Mouse (Mus musculus): ENCODE measurements around the gene Acot4.
A peak's percentile ranks its signal among the peaks of the same experiment; 100 is the strongest.
"Not testable (repeated sequence)": the region's sequence is repeated elsewhere in the genome, so short reads cannot be mapped to it uniquely, and the experiment has no call there.

The Acot4 gene

DNA sequence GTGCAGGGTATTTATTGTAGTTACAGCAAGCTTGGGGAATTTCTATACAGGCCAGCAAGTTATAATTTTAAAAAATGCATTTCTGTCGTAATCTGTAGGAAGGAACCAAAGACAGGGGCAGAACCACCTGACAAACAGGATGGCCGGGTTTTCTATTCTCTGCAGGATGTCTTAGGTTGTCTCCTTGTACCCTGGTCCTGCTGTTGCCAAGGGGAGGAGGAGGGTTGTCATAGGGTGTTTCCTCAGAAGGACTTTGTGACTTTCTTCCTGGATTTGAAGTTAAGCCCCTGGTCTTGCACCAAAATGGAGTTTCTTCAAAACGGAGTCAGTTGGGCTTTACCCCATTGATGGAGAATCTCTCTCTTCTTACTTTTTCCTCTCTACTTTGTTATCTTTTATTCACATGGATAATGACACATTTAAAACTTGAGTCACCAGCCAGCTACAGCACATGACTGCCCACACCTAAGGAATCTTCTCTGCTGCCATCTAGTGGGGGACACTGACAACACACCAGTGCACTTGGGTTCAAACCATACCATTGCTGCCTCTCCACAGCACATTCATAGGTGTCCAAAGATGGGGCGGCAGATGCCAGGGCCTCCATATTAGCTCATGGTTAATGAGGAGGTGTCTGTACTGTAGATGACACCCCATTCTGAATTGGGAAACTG is 7.4 kb upstream of the Acot4 start:
- peak; percentile 67 for DNase-seq (ENCODE audit: low spot score)

GRCm38 (mm10) chr12:84032854-84033253 is 5.3 kb upstream of the Acot4 start:
- no peak for DNase-seq (ENCODE audit: low spot score)

DNA sequence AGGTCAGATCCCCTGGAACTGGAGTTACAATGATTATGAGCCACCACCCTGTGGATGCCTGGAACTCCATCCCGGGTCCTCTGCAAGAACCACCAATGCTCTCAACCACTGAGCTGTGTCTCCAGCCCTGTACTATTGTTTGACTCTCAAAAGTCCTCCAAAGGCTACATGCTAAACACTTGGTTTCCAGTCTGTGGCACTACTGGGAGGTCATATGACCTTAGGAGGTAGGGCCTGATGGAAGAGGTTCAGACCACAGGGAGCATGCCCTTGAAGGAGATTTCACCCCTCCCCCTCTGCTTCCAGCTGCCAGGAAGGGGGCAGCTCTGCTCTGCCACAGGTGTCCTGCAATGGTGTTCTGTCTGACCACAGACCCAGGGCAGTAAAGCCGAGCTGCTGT is 4.9 kb upstream of the Acot4 start:
- not testable (repeated sequence) for DNase-seq (ENCODE audit: low spot score)

GRCm38 (mm10) chr12:84034108-84034507 is 4.1 kb upstream of the Acot4 start:
- DNase-seq (ENCODE audit: low spot score), result no peak

DNA sequence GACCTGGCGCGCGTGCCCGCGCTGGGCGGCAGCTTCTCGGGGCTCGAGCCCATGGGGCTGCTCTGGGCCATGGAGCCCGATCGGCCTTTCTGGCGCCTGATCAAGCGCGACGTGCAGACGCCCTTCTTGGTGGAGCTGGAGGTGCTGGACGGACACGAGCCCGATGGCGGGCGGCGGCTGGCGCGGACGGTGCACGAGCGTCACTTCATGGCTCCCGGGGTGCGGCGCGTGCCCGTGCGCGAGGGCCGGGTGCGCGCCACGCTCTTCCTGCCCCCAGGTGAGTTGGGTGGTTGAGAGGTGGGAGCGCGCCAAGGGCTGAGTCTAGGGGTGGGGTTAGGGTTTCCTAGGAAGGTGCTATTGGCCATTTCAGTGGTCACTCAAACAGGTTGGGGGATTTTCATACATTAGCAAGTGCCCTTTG is 522 bp downstream of the Acot4 start, which contains the start of gene Gm49366:
Gene Gm49366, plus strand, starts transcription at position 245 of the 421 bp plus-strand sequence.
- peak; percentile 89 for DNase-seq (ENCODE audit: low spot score)

DNA sequence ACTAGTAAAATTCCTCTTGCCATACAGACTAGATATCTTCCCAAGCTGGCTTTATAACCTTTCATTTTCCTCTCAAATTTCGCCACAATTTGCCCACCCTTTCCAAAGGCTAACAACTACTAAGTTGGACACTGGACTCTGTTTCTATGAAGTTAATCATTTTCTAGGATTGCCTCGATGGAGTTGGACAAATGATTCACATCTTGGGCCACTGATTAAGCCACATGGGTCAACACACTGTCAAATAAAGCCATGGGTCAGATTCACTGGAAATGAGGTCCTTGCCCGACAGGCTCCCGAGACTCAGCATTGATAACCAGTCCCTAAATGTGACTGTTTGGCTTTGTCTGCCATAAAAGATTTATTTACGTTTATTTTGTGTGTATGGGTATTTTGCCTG is 4.1 kb downstream of the Acot4 start:
- DNase-seq (ENCODE audit: low spot score), result peak; percentile 79

DNA sequence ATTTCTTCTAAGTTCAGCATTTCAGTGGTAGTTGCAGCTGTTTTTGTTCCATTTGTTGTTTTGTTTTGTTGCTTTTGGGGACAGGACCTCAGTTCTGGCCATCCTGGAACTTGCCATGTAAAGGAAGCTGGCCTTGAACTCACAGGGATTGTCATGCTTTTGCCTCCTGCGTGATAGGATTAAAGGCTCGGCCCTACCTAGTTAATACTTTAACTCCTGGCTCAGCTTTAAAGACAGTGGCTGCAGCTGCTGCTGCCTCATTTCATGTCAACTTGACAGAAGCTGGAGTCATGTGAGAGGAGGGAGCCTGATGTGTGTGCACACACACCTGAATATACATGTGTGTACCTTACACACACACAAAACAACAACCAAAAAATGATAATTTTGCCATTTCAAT is 5.9 kb downstream of the Acot4 start:
- DNase-seq (ENCODE audit: low spot score), result no peak

DNA sequence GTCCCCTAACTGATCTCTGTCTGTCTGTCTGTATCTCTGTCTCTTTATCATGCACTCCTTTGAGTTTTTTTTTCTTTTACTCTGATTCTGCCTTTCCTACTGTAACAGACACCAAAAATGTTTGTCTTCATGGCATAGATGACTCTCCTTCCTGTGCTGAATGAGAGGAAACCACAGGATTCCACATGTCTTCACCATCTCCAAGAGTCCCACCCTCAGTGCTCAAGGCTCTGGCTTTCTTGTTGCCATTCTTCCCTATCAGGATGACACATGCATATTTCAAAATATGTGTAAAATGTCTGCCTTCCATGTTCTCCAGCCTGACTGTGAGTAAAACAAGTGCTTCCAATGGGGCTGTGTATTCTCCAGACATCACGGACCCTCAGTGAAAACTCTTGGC is 8.7 kb downstream of the Acot4 start:
- DNase-seq (ENCODE audit: low spot score), result no peak

GRCm38 (mm10) chr12:84050744-84051143 is 12.6 kb downstream of the Acot4 start:
- DNase-seq (ENCODE audit: low spot score), result not testable (repeated sequence)

DNA sequence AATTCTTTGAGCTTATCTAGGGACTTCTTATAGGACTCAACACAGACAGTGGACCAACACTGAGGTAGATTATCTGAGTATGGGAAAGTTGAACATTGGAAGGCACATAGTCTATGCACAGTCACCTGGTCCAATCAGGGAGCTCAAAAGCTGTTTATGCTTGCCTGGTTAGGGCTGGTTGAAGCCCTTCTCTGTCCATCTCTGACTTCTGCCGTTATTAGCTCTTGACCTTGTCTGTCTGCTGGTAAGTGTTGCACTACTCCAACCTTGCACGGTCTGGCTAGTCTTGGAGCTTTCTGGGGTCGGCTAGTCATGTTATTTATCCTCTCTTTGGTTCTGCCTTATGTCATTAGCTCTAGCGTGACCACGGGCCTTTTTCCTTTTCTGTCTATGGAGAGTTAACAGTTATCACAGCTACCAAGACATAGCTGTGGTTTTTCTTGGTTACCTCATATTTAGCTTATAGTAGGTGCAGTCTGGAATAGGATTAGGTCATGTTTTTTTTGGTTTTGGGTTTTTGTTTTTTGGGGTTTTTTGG is 13.8 kb downstream of the Acot4 start, which contains the start of gene Acot3:
Gene Acot3, plus strand, starts transcription at position 208 of the 538 bp plus-strand sequence.
- no peak for DNase-seq (ENCODE audit: low spot score)

- no peak for DNase-seq (ENCODE audit: low spot score)
Observed at GRCm38 (mm10) chr12:84052609-84053008, 14.4 kb downstream of the Acot4 start.

DNA sequence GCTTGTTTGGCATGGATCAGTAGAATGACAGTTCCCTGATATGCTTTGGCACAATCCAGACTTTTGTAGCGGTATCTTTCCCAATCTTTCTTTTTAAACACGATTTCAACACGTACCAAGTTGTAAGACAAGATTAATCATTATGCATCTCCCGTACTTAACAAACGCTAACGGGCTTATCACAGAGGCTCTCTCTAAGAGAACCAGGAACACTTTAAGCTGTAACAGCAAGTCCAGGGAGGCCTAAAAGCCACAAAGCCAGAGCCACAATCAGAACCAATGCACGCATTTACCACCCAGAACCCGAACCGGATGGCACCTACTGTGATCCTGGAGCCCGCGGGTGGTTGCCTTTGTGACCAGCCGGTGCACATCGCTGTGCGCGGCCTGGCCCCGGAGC is 15.0 kb downstream of the Acot4 start:
- DNase-seq (ENCODE audit: low spot score), result peak; percentile 49

GRCm38 (mm10) chr12:84053679-84054391 is 15.7 kb downstream of the Acot4 start:
- peak; percentile 51 for DNase-seq (ENCODE audit: low spot score)

- no peak for DNase-seq (ENCODE audit: low spot score)
Observed at GRCm38 (mm10) chr12:84060946-84061345, 22.8 kb downstream of the Acot4 start.

- DNase-seq (ENCODE audit: low spot score), result no peak
Observed at GRCm38 (mm10) chr12:84062336-84062735, 24.2 kb downstream of the Acot4 start.

GRCm38 (mm10) chr12:84063228-84063627 is 25.0 kb downstream of the Acot4 start:
- DNase-seq (ENCODE audit: low spot score), result no peak

DNA sequence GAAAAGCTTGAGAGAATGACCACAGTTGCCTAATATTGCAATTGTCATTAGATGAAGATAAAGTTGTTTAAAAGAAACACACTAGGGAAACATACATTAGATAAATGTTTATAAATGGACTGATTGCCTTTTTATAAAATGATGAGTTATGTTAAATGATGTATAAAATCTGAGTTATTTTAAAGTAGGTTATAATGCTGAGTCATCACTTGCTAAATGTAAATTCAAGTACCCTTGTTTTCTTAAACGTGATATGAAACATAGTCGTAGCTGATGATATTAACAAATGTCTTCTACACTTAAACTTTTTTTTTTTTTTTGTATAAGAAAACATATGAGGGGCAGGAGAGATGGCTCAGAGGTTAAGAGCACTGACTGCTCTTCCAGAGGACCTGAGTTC is 25.7 kb downstream of the Acot4 start:
- no peak for DNase-seq (ENCODE audit: low spot score)

GRCm38 (mm10) chr12:84064621-84065020 is 26.4 kb downstream of the Acot4 start:
- DNase-seq (ENCODE audit: low spot score), result no peak

GRCm38 (mm10) chr12:84067752-84068151 is 29.6 kb downstream of the Acot4 start:
- no peak for DNase-seq (ENCODE audit: low spot score)

GRCm38 (mm10) chr12:84068296-84068695 is 30.1 kb downstream of the Acot4 start:
- no peak for DNase-seq (ENCODE audit: low spot score)

GRCm38 (mm10) chr12:84068986-84069385 is 30.8 kb downstream of the Acot4 start, which contains the start of gene Acot5:
Acot5 (plus strand) TSS chr12:84069325.
- no peak for DNase-seq (ENCODE audit: low spot score)

DNA sequence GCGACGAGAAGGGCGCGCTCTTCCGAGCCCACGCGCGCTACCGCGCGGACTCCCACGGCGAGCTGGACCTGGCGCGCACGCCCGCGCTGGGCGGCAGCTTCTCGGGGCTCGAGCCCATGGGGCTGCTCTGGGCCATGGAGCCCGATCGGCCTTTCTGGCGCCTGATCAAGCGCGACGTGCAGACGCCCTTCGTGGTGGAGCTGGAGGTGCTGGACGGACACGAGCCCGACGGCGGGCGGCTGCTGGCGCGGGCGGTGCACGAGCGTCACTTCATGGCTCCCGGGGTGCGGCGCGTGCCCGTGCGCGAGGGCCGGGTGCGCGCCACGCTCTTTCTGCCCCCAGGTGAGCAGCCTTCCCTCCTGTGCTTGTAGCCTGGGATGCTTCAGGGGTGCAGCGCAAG is 31.4 kb downstream of the Acot4 start:
- not testable (repeated sequence) for DNase-seq (ENCODE audit: low spot score)

DNA sequence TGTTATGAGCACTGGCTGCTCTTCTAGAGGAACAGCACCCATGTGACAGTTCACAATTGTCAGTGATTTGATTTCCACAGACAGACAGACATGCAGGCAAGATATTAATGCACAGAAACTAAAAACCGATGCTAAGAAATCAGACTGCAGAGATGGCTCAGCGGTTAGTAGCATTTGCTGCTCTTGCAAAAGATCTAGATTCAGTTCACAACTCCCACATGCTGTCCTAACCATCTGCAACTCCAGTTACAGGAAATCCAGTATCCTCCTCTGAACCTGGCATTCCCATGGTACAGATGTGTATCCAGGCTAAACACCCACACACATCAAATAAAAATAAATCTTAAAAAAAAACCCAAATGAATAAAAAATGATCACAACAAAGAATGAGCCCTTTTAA is 33.5 kb downstream of the Acot4 start:
- DNase-seq (ENCODE audit: low spot score), result no peak

Measured in yolk sac, embryonic 10.5 days (tissue).